Mouse (Mus musculus) hindbrain, embryonic 15.5 days (tissue): ENCODE data around the gene Ube2h. TPM values are rescaled to one million over a fixed set of nuclear protein-coding genes. Genes with fewer than 3 reads are reported as not detected.

Source experiments
- ATAC-seq: fragments of 200-750 bp; cut with Nextera tagmentation; 2 replicates; pipeline ENCODE4 v1.8.0; 2017; ENCODE audit warnings: low read depth, moderate number of reproducible peaks, moderate TSS enrichment; ENCODE audit not compliant: low FRiP score
- H3K27ac ChIP-seq: fragments of 300-500 bp; sonication (generic); replicated peaks from 2 replicates; pipeline ENCODE4 v1.5.1; 2015; ENCODE audit warnings: mild to moderate bottlenecking, inconsistent platforms
- H3K27me3 ChIP-seq: fragments of 300-500 bp; sonication (generic); 2 replicates; pipeline ENCODE4 v1.6.1; 2015; ENCODE audit warnings: control low read depth, inconsistent platforms
- H3K36me3 ChIP-seq: fragments of 300-500 bp; sonication (generic); 2 replicates; pipeline ENCODE4 v1.6.1; 2015; ENCODE audit warnings: control low read depth, inconsistent platforms
- H3K4me1 ChIP-seq: fragments of 300-500 bp; sonication (generic); replicated peaks from 2 replicates; pipeline ENCODE4 v1.6.1; 2015; ENCODE audit warnings: control low read depth, inconsistent platforms
- H3K4me2 ChIP-seq: fragments of 300-500 bp; sonication (generic); 2 replicates; pipeline ENCODE4 v1.6.1; 2015; ENCODE audit warnings: moderate library complexity, mild to moderate bottlenecking, inconsistent platforms
- H3K4me3 ChIP-seq: fragments of 300-500 bp; sonication (generic); 2 replicates; pipeline ENCODE4 v1.5.1; 2015; ENCODE audit warnings: mild to moderate bottlenecking, inconsistent platforms
- H3K9ac ChIP-seq: fragments of 300-500 bp; sonication (generic); 2 replicates; pipeline ENCODE4 v1.6.1; 2015; ENCODE audit warnings: inconsistent platforms
- H3K9me3 ChIP-seq: fragments of 300-500 bp; sonication (generic); 2 replicates; pipeline ENCODE4 v1.6.1; 2016; ENCODE audit warnings: control low read depth, inconsistent platforms
- WGBS: fragments of 180-500 bp; shearing (Covaris S2); methylation state at CpG from one replicate; pipeline ENCODE4 v1.1.7; 2015; 5-methylcytosine and 5-hydroxymethylcytosine counted together
- polyA plus RNA-seq: library from polyadenylated mRNA; unstranded; fragments of >200 nt; fragmentation: Nextera tagmentation; extraction: Ambion mirVana; gene quantifications from 2 replicates; pipeline ENCODE4 v1.2.1, GENCODE M21; 2015

The Ube2h gene
- 57.1 and 59.5 TPM in 2 replicates for polyA plus RNA-seq

DNA sequence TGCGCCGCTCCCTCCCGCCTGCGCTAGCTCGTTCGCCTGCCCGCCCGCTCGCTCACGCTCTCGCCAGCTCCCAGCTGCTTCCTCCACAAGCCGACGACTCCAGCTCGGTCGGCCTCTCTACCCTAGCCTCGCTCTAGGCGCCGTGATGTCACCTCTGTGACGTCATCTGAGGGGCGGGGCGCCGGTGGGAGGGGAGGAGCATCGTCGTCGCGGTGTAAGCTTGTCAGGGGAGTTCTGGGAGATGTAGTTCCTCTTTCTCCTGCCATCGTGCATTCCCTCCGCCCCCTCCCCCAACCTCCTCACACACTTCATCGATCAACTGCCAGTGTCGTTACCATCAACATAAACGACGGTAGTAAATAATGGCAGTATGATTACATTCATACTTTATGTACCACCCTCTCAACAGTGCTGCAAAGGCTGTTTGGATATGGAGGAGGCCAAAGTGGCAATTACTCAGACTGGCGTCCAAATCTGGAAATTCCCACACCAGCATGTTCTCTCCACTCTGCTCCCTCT lies at the start of gene Ube2h:
Gene Ube2h, minus strand, starts transcription at position 141 of the 519 bp plus-strand sequence.
- ATAC-seq = peak; percentile 97
- WGBS = under 1% methylated on average over 30 of the region's 33 CpGs
- Histone ChIP-seq H3K4me2 (peak within 1 kb of the TSS; percentile 94), H3K4me3 (peak within 1 kb of the TSS; percentile 57), H3K27ac (peak within 1 kb of the TSS; percentile 95), H3K36me3 (no peaks in the 10 kb centered on the region), H3K27me3 (no peaks in the 10 kb centered on the region), H3K9me3 (no peaks in the 10 kb centered on the region), H3K4me1 (peaks cover 36% of the 10 kb centered on the region), H3K9ac (peak within 1 kb of the TSS; percentile 68)

DNA sequence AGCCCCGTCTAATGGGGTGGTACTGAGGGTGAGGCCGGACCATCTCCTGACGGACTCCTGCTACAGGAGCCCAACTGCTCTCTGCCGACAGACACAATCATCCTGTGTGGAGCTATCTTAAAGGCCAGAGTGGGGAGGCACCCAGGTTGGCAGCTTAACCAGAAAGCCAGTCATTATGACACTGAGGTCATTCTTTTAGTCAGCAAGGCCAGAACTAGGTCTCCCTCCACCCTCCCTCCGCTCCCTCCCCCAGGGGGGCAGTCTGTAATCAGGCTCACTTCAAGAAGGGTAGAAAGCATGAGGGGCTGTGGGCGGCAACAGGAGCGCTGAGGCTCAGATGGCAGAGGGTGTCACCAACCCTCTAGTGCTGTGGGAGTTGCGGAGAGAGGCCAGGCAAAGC lies 49.3 kb upstream of the Ube2h start:
- Histone ChIP-seq H3K4me2 (no peak overlapping the region), H3K9ac (no peak overlapping the region), H3K36me3 (no peaks in the 10 kb centered on the region), H3K9me3 (no peaks in the 10 kb centered on the region), H3K4me1 (no peaks in the 10 kb centered on the region), H3K4me3 (no peak overlapping the region), H3K27me3 (no peaks in the 10 kb centered on the region), H3K27ac (no peak overlapping the region)
- WGBS = 85% methylated on average over 8 of the region's 8 CpGs
- ATAC-seq = no peak

DNA sequence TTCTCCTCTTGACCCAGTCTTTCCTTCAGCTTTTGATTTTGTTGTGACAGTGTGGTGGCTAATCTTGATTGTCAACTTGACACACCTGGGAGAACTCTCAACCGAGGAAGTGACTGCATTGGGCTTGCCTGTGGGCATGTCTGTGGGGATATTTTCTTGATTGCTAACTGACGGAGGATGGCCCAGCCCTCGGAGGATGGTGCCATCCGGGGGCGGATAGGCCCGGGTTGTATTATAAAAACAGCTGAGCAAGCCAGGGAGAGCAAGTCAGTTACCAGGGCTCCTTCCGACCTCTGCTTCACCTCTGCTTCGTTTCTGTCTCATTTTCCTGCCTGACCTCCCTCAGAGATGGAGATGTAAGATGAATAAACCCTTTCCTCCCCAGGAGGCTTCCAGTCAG lies 48.4 kb upstream of the Ube2h start:
- ATAC-seq = no peak
- H3K9ac ChIP-seq = no peak overlapping the region
- H3K36me3 ChIP-seq = no peaks in the 10 kb centered on the region
- no peak overlapping the region for H3K4me2 ChIP-seq
- H3K4me1 ChIP-seq = no peaks in the 10 kb centered on the region
- H3K9me3 ChIP-seq = no peaks in the 10 kb centered on the region
- H3K27me3 ChIP-seq = no peaks in the 10 kb centered on the region
- WGBS = 59% methylated on average over 8 of the region's 8 CpGs
- H3K27ac ChIP-seq = no peak overlapping the region
- H3K4me3 ChIP-seq = no peak overlapping the region

DNA sequence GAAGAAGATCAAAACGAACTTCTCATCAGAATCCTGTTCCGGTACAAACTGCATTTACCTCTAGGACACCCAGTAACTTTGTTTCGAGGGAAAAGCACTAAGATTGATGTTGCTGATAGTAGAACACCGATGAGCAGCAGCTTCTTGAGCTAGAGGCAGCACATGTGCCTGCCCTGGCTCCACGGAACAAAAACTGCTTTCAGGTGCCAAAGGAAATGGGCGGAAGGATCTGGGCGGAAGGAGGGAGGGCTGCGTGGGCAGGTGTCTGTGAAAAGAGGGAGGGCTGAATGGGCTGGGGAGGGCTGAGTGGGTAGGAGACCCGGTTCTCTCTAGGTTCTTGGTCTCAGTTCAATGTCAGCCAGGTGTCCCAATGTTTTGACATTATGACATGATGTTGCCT lies 47.0 kb upstream of the Ube2h start:
- Histone ChIP-seq H3K27ac (no peak overlapping the region), H3K4me2 (no peak overlapping the region), H3K27me3 (no peaks in the 10 kb centered on the region), H3K9me3 (no peaks in the 10 kb centered on the region), H3K36me3 (no peaks in the 10 kb centered on the region), H3K4me1 (no peaks in the 10 kb centered on the region), H3K9ac (no peak overlapping the region), H3K4me3 (no peak overlapping the region)
- ATAC-seq = no peak
- WGBS = 87% methylated on average over 9 of the region's 9 CpGs

DNA sequence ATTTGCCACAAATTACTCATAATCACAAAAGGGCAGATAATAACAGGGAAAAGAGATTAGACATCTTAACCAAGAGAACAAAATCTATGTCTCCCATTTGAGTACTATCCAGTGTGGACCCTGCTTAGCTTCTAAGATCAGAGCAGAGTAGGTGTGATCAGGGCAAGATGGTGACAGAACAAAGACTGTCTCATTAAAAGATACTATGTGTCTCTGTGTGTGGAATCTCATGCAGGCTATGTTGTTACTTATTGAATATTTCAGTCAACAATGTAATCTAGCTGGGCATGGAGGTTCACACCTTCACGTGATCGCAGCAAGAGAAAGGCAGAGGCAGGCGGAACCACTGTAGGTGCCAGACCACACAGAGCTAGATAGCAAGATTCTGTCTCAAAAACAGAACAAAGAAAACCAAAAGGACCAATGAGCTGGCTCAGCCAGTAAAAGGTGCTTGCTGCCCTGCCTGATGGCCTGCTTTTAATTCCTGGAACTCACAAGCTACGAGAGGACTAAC lies 43.0 kb upstream of the Ube2h start:
- no peaks in the 10 kb centered on the region for H3K9me3 ChIP-seq
- H3K4me3 ChIP-seq = no peak overlapping the region
- H3K4me1 ChIP-seq = no peaks in the 10 kb centered on the region
- no peaks in the 10 kb centered on the region for H3K27me3 ChIP-seq
- WGBS = 89% methylated on average over 4 of the region's 4 CpGs
- H3K4me2 ChIP-seq = no peak overlapping the region
- ATAC-seq = no peak
- no peak overlapping the region for H3K9ac ChIP-seq
- no peak overlapping the region for H3K27ac ChIP-seq
- no peaks in the 10 kb centered on the region for H3K36me3 ChIP-seq

DNA sequence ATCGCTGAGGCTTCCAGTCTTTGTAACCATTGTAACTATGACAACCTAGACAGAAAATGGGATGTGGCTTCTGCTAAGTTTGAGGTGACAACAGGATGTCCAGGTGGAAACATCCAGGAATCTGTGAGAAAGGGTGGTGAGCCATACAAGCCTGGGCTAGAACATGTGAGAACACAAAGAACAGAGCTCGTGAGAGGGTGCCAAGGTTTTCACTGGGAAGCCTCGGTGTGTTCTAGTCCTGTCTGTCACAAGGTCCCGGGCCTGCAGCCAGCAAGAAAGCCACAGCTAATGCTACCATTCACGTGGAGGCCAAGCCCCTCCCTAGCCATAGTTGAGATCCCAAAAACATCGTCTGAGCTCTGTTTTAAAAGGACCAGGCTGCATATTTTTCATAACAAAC lies 42.4 kb upstream of the Ube2h start:
- 66% methylated on average over 6 of the region's 6 CpGs for WGBS
- H3K27ac ChIP-seq = no peak overlapping the region
- H3K4me2 ChIP-seq = no peak overlapping the region
- no peaks in the 10 kb centered on the region for H3K36me3 ChIP-seq
- no peaks in the 10 kb centered on the region for H3K4me1 ChIP-seq
- H3K9ac ChIP-seq = no peak overlapping the region
- H3K27me3 ChIP-seq = no peaks in the 10 kb centered on the region
- no peak overlapping the region for H3K4me3 ChIP-seq
- no peak for ATAC-seq
- no peaks in the 10 kb centered on the region for H3K9me3 ChIP-seq

DNA sequence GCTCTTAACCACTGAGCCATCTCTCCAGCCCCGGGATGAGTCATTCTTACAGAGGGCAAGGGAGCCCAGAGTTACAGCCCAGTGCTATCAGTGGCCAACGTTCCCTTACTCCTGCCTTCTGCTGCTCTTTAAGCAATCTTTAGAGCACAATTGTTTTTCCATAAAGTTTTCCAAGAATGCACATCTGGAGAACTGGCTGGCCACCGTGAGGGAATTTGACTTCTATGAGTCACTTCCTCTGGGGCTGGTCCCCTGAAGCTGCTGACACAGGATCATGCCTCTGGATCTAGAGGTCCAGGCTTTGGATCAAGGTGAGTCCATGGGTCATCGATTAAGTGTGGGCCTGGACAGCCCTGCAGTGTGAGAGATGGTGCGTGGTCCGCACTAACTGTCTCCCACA lies 39.7 kb upstream of the Ube2h start:
- 81% methylated on average over 6 of the region's 6 CpGs for WGBS
- no peaks in the 10 kb centered on the region for H3K9me3 ChIP-seq
- no peak overlapping the region for H3K4me2 ChIP-seq
- no peak overlapping the region for H3K27ac ChIP-seq
- no peak overlapping the region for H3K4me3 ChIP-seq
- H3K27me3 ChIP-seq = no peaks in the 10 kb centered on the region
- H3K9ac ChIP-seq = no peak overlapping the region
- no peaks in the 10 kb centered on the region for H3K36me3 ChIP-seq
- no peak for ATAC-seq
- H3K4me1 ChIP-seq = no peaks in the 10 kb centered on the region

DNA sequence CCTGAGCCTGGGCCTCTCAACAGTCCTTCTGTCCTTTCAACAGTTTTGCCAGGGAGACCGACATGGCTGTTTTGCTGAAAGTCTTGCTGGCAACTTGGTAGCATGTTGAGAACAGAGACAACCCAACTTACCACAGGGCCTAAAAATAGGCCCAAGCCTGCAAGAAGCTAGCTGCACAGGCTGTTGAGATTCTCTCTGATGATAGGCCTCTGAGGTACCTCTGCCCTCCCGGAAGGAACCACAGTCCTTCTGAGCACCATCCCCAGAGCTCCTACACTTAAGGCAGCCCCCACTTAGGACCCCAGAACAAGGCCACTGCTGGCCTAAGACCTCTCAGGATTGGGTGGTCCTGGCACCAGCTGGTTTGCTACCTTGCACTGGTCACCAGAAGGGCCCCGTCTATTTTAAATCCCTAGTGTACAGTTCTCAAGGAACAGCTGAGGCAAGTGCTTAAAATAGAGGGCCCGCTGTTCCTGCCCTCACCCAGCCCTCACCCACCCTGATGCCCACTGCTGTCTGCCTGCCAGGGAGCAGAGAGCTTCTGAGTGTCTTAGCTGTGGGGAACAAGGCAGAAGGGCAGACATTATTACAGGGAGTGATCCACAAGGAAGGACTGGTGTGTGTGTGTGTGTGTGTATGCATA lies 36.0 kb upstream of the Ube2h start:
- no peaks in the 10 kb centered on the region for H3K27me3 ChIP-seq
- no peaks in the 10 kb centered on the region for H3K36me3 ChIP-seq
- H3K4me2 ChIP-seq = no peak overlapping the region
- H3K9me3 ChIP-seq = no peaks in the 10 kb centered on the region
- no peak overlapping the region for H3K9ac ChIP-seq
- no peak overlapping the region for H3K4me3 ChIP-seq
- ATAC-seq = no peak
- no peak overlapping the region for H3K27ac ChIP-seq
- 81% methylated on average over 4 of the region's 4 CpGs for WGBS
- H3K4me1 ChIP-seq = no peaks in the 10 kb centered on the region

DNA sequence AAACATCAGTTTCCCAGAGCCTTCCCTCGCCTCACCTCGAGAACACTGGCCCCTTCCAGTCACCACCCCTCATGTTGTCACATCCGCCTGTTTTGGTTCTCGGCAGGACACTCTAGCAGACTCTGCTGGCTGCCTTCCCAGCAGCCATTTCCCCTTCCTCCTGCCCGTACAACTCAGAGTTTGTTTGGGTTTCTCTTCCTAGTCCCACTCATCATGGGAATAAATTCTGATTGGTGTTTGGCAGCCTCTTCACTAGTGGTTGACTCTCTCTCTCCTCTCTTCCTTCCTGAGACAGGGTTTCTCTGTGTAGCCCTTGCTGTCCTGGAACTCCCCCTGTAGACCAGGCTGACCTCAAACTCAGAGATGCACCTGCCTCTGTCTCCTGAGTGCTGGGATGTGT lies 32.6 kb upstream of the Ube2h start:
- H3K36me3 ChIP-seq = no peaks in the 10 kb centered on the region
- H3K4me1 ChIP-seq = no peaks in the 10 kb centered on the region
- ATAC-seq = no peak
- no peak overlapping the region for H3K4me3 ChIP-seq
- WGBS = 38% methylated on average over 5 of the region's 5 CpGs
- no peak overlapping the region for H3K9ac ChIP-seq
- H3K9me3 ChIP-seq = no peaks in the 10 kb centered on the region
- H3K27ac ChIP-seq = no peak overlapping the region
- H3K27me3 ChIP-seq = no peaks in the 10 kb centered on the region
- no peak overlapping the region for H3K4me2 ChIP-seq

DNA sequence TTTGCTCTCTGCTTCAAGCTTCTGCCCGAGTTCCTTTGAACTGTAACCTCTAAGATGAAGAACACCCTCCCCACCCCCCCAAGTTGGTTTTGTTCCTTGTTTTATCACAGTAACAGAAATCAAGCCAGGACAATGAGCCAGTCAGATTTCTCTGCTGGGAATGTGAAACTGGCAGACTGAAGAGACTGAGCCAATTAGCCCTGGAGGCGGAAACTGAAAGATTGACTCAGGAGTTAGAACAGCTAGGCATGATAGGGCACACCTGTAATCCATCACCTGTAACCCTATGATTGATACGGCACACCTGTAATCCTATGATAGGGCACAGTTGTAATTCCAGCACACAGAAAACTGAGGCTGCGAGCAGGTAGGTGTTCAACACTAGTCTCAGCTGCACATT lies 27.9 kb upstream of the Ube2h start:
- Histone ChIP-seq H3K9me3 (no peaks in the 10 kb centered on the region), H3K4me1 (no peaks in the 10 kb centered on the region), H3K4me3 (no peak overlapping the region), H3K4me2 (no peak overlapping the region), H3K36me3 (no peaks in the 10 kb centered on the region), H3K27ac (no peak overlapping the region), H3K27me3 (no peaks in the 10 kb centered on the region), H3K9ac (no peak overlapping the region)
- no peak for ATAC-seq
- 72% methylated on average over 4 of the region's 4 CpGs for WGBS

DNA sequence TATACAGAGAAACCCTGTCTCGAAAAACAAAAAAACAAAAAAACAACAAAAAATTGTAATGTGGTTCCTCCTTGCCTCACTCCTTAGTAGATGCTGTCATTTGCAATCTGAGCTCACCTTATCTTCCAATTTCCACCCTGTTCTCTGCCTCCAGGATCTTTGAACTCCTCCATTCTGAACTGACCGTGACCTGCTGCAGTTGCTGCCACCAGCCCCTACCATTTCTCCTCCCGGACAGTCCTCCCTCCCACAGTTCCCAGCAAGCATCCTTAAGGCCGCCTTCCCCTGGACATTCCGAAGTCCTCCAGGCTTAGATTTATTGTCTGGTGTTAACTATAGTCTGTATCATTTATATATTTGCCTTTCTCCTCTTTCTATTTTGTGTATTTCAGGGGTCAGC lies 26.4 kb upstream of the Ube2h start:
- 81% methylated on average over 5 of the region's 5 CpGs for WGBS
- no peak for ATAC-seq
- no peak overlapping the region for H3K4me2 ChIP-seq
- no peaks in the 10 kb centered on the region for H3K36me3 ChIP-seq
- H3K4me3 ChIP-seq = no peak overlapping the region
- H3K9me3 ChIP-seq = no peaks in the 10 kb centered on the region
- H3K27me3 ChIP-seq = no peaks in the 10 kb centered on the region
- no peak overlapping the region for H3K9ac ChIP-seq
- H3K4me1 ChIP-seq = no peaks in the 10 kb centered on the region
- H3K27ac ChIP-seq = no peak overlapping the region

DNA sequence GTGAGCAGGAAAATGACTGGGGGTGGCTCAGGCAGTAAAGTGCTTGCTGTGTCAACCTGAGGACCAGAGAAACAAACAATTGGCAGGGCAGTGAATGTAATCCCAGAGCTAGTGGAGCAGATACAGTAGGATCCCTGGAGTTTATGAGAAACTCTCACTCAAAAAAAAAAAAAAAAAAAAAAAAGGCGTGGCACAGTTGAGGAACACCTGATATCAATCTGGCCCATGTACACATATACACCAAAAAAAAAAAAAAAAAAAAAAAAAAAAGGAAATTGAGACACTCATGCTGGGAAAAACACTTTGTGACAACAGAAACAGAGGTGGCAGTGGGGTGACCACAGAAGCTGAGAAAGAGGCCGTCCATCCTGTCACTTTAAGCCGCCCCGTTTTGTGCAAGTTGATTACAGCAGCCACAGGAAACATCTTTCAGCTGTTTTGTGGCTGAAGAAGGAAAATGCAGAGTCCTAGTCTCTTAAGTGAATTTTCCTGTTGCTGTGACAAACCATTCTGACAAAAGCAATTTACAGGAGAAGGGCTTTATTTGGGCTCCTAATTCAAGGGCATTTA lies 21.7 kb upstream of the Ube2h start:
- Histone ChIP-seq H3K4me1 (no peaks in the 10 kb centered on the region), H3K9me3 (no peaks in the 10 kb centered on the region), H3K27me3 (no peaks in the 10 kb centered on the region), H3K4me3 (no peak overlapping the region), H3K9ac (no peak overlapping the region), H3K36me3 (no peaks in the 10 kb centered on the region), H3K27ac (no peak overlapping the region), H3K4me2 (no peak overlapping the region)
- no peak for ATAC-seq
- WGBS = 79% methylated on average over 4 of the region's 4 CpGs
